Mouse (Mus musculus): ENCODE results near the gene Usf1.

GRCm38 (mm10) chr1:171365934-171366333, 45.2 kb upstream of the Usf1 start:
- TF ChIP-seq CTCF (IDR thresholded peaks at IDR 0.05; ENCODE audit: control insufficient read depth, insufficient read depth, insufficient read length) (no peak), USF1 (IDR thresholded peaks at IDR 0.05; ENCODE audit: low read depth) (no peak), MAX (IDR thresholded peaks at IDR 0.05) (no peak), MYOG (IDR thresholded peaks at IDR 0.05; ENCODE audit: control insufficient read depth, extremely low read depth, insufficient read length) (no peak), MYOD1 (IDR thresholded peaks at IDR 0.05; ENCODE audit: control insufficient read depth, insufficient read length, low read depth) (no peak), CEBPB (IDR thresholded peaks at IDR 0.05; ENCODE audit: low read depth) (no peak)
